Mouse (Mus musculus): ENCODE data around the gene Maged2. TPM values are rescaled to one million over a fixed set of nuclear protein-coding genes. Genes with fewer than 3 reads are reported as not detected.

Gene Maged2
- polyA plus RNA-seq, 1 experiment from 2014 or later = 832 TPM

Other genes with a start within 250 kb of the Maged2 start
- 5.4 and 6.5 TPM in 2 replicates for gene Pfkfb1, start 226.1 kb downstream of the Maged2 start, polyA plus RNA-seq (2015; fragmentation: Nextera tagmentation; extraction: Ambion mirVana)
- gene Apex2, start 224.5 kb downstream of the Maged2 start, polyA plus RNA-seq (2015; fragmentation: Nextera tagmentation; extraction: Ambion mirVana) = 26.7 and 27.4 TPM in 2 replicates
- 33.6 and 39.6 TPM in 2 replicates for gene Tro, start 156.8 kb downstream of the Maged2 start, polyA plus RNA-seq (2015; fragmentation: Nextera tagmentation; extraction: Ambion mirVana)
- 26.4 and 26.5 TPM in 2 replicates for gene Gnl3l, start 203.0 kb upstream of the Maged2 start, polyA plus RNA-seq (2015; fragmentation: Nextera tagmentation; extraction: Ambion mirVana)
- gene Fgd1, start 231.8 kb upstream of the Maged2 start, polyA plus RNA-seq (2015; fragmentation: Nextera tagmentation; extraction: Ambion mirVana) = 15.5 and 16.3 TPM in 2 replicates

All from limb, embryonic 13.5 days (tissue).